Mouse (Mus musculus) 3134 (cell line): ENCODE data around the gene Cds2.
"Not testable (repeated sequence)": the region's sequence is repeated elsewhere in the genome, so short reads cannot be mapped to it uniquely, and the experiment has no call there.

Experiments used
- DNase-seq: peaks from one replicate; pipeline ENCODE4 v3.0.0-alpha.2; 2011; ENCODE audit warnings: low spot score; ENCODE audit not compliant: insufficient read length; ENCODE audit errors: extremely low read depth

The Cds2 gene

GRCm38 (mm10) chr2:132265196-132265595 is 2.2 kb downstream of the Cds2 start:
- no peak for DNase-seq

GRCm38 (mm10) chr2:132266086-132266485 is 3.1 kb downstream of the Cds2 start:
- DNase-seq: no peak

GRCm38 (mm10) chr2:132269217-132269616 is 6.3 kb downstream of the Cds2 start:
- peak; percentile 55 for DNase-seq

- DNase-seq: no peak
Observed at GRCm38 (mm10) chr2:132270331-132270951, 7.5 kb downstream of the Cds2 start.

GRCm38 (mm10) chr2:132272694-132273389 is 9.9 kb downstream of the Cds2 start:
- no peak for DNase-seq

- no peak for DNase-seq
Observed at GRCm38 (mm10) chr2:132275527-132275926, 12.6 kb downstream of the Cds2 start.

- no peak for DNase-seq
Observed at GRCm38 (mm10) chr2:132276249-132276648, 13.3 kb downstream of the Cds2 start.

- DNase-seq: no peak
Observed at GRCm38 (mm10) chr2:132278273-132278853, 15.4 kb downstream of the Cds2 start.

GRCm38 (mm10) chr2:132279336-132279882 is 16.5 kb downstream of the Cds2 start:
- no peak for DNase-seq

- DNase-seq: no peak
Observed at GRCm38 (mm10) chr2:132279978-132280377, 17.0 kb downstream of the Cds2 start.

GRCm38 (mm10) chr2:132280518-132281120 is 17.7 kb downstream of the Cds2 start:
- no peak for DNase-seq

GRCm38 (mm10) chr2:132281560-132282452 is 18.9 kb downstream of the Cds2 start:
- DNase-seq: no peak

GRCm38 (mm10) chr2:132282453-132283174 is 19.7 kb downstream of the Cds2 start:
- DNase-seq: no peak

GRCm38 (mm10) chr2:132283236-132284070 is 20.5 kb downstream of the Cds2 start:
- DNase-seq: no peak

GRCm38 (mm10) chr2:132284492-132285139 is 21.7 kb downstream of the Cds2 start:
- DNase-seq: no peak

GRCm38 (mm10) chr2:132285722-132286121 is 22.8 kb downstream of the Cds2 start:
- not testable (repeated sequence) for DNase-seq

- DNase-seq: peak; percentile 58
Observed at GRCm38 (mm10) chr2:132286376-132287076, 23.6 kb downstream of the Cds2 start.

- DNase-seq: not testable (repeated sequence)
Observed at GRCm38 (mm10) chr2:132289213-132289612, 26.3 kb downstream of the Cds2 start.
